Mouse (Mus musculus) ES-Bruce4 (cell line): ENCODE results near the gene Snx25. TPM values are rescaled to one million over a fixed set of nuclear protein-coding genes. Genes with fewer than 3 reads are reported as not detected.

Experiments
- H3K27ac ChIP-seq: 2 replicates; pipeline ENCODE4 v1.5.1; 2012; ENCODE audit warnings: low read length, inconsistent platforms; ENCODE audit not compliant: insufficient read depth
- H3K27me3 ChIP-seq: 2 replicates; pipeline ENCODE4 v1.6.1; 2012; ENCODE audit warnings: mild to moderate bottlenecking, low read length, inconsistent platforms; ENCODE audit not compliant: control insufficient read depth, poor library complexity, insufficient read depth, severe bottlenecking
- H3K36me3 ChIP-seq: 2 replicates; pipeline ENCODE4 v1.6.1; 2012; ENCODE audit warnings: inconsistent platforms, mild to moderate bottlenecking, low read length, moderate library complexity; ENCODE audit not compliant: control insufficient read depth, poor library complexity, insufficient read depth, severe bottlenecking
- H3K4me1 ChIP-seq: one replicate; pipeline ENCODE4 v1.8.1; 2011; ENCODE audit warnings: low read length; ENCODE audit not compliant: control insufficient read depth, insufficient read depth
- H3K4me3 ChIP-seq: 2 replicates; pipeline ENCODE4 v1.5.1; 2011; ENCODE audit warnings: low read depth, mild to moderate bottlenecking, low read length
- H3K9ac ChIP-seq: 2 replicates; pipeline ENCODE4 v1.6.1; 2012; ENCODE audit warnings: low read depth, mild to moderate bottlenecking, inconsistent platforms; ENCODE audit not compliant: poor library complexity, severe bottlenecking
- H3K9me3 ChIP-seq: replicated peaks from 2 replicates; pipeline ENCODE4 v1.6.1; 2012; ENCODE audit warnings: mild to moderate bottlenecking, low read length, inconsistent platforms; ENCODE audit not compliant: control insufficient read depth, poor library complexity, insufficient read depth, severe bottlenecking
- CTCF ChIP-seq: IDR thresholded peaks from one replicate; pipeline ENCODE4 v1.8.1; 2011; ENCODE audit warnings: low read depth, low read length
- EP300 ChIP-seq: IDR thresholded peaks from 2 replicates; pipeline ENCODE4 v1.6.1; 2011; ENCODE audit warnings: low read depth, low read length; ENCODE audit not compliant: insufficient read depth
- POLR2A ChIP-seq: IDR thresholded peaks from one replicate; pipeline ENCODE4 v1.8.1; 2011; ENCODE audit warnings: low read length; ENCODE audit not compliant: insufficient read depth
- polyA plus RNA-seq: library from polyadenylated mRNA; stranded (reverse); fragments of >200 nt; gene quantifications from 2 replicates; pipeline ENCODE4 v1.2.4, GENCODE M21; 2011; ENCODE audit warnings: low read depth; ENCODE audit not compliant: missing spikeins, insufficient read depth, insufficient read length

Gene Snx25
- polyA plus RNA-seq, 1 experiment: 8.6 TPM

- Histone ChIP-seq H3K4me1 (no peaks in the 10 kb centered on the region), H3K4me3 (no peak overlapping the region), H3K27ac (no peak overlapping the region), H3K27me3 (no peaks in the 10 kb centered on the region), H3K9me3 (no peaks in the 10 kb centered on the region), H3K9ac (no peak overlapping the region), H3K36me3 (no peaks in the 10 kb centered on the region)
- TF ChIP-seq CTCF: no peak
- TF ChIP-seq POLR2A: no peak
- TF ChIP-seq EP300: no peak
Measured at GRCm38 (mm10) chr8:46072798-46073197, 79.2 kb downstream of the Snx25 start.

GRCm38 (mm10) chr8:46040260-46040659 is 111.7 kb downstream of the Snx25 start:
- H3K36me3 ChIP-seq: no peaks in the 10 kb centered on the region
- H3K4me3 ChIP-seq: no peak overlapping the region
- H3K9me3 ChIP-seq: 0 out of 2 replicates have a peak, but pooled peaks cover 2% of the 10 kb centered on the region
- no peak overlapping the region for H3K27ac ChIP-seq
- H3K9ac ChIP-seq: no peak overlapping the region
- H3K4me1 ChIP-seq: no peaks in the 10 kb centered on the region
- H3K27me3 ChIP-seq: no peaks in the 10 kb centered on the region
- TF ChIP-seq CTCF (no peak), EP300 (no peak), POLR2A (no peak)

- Histone ChIP-seq H3K9ac (no peak overlapping the region), H3K4me3 (no peak overlapping the region), H3K4me1 (no peaks in the 10 kb centered on the region), H3K27me3 (no peaks in the 10 kb centered on the region), H3K9me3 (0 out of 2 replicates have a peak, but pooled peaks cover 2% of the 10 kb centered on the region), H3K27ac (no peak overlapping the region), H3K36me3 (no peaks in the 10 kb centered on the region)
- TF ChIP-seq EP300: no peak
- TF ChIP-seq CTCF: no peak
- no peak for TF ChIP-seq POLR2A
Measured at GRCm38 (mm10) chr8:46039666-46040065, 112.3 kb downstream of the Snx25 start.

- Histone ChIP-seq H3K9ac (no peak overlapping the region), H3K27me3 (no peaks in the 10 kb centered on the region), H3K27ac (no peak overlapping the region), H3K4me1 (no peaks in the 10 kb centered on the region), H3K9me3 (0 out of 2 replicates have a peak, but pooled peaks cover 2% of the 10 kb centered on the region), H3K4me3 (no peak overlapping the region), H3K36me3 (no peaks in the 10 kb centered on the region)
- no peak for TF ChIP-seq POLR2A
- TF ChIP-seq CTCF: no peak
Measured at GRCm38 (mm10) chr8:46036217-46036616, 115.7 kb downstream of the Snx25 start.

GRCm38 (mm10) chr8:46024392-46024791 is 127.6 kb downstream of the Snx25 start:
- no peaks in the 10 kb centered on the region for H3K4me1 ChIP-seq
- no peak overlapping the region for H3K9ac ChIP-seq
- H3K27ac ChIP-seq: no peak overlapping the region
- H3K36me3 ChIP-seq: no peaks in the 10 kb centered on the region
- TF ChIP-seq POLR2A: no peak
- TF ChIP-seq EP300: no peak
- TF ChIP-seq CTCF: no peak
- H3K27me3 ChIP-seq: no peaks in the 10 kb centered on the region
- no peaks in the 10 kb centered on the region for H3K9me3 ChIP-seq
- H3K4me3 ChIP-seq: no peak overlapping the region

GRCm38 (mm10) chr8:46022758-46023157 is 129.2 kb downstream of the Snx25 start:
- H3K27me3 ChIP-seq: no peaks in the 10 kb centered on the region
- no peaks in the 10 kb centered on the region for H3K9me3 ChIP-seq
- H3K4me1 ChIP-seq: no peaks in the 10 kb centered on the region
- no peak overlapping the region for H3K4me3 ChIP-seq
- TF ChIP-seq POLR2A: no peak
- H3K36me3 ChIP-seq: no peaks in the 10 kb centered on the region
- no peak overlapping the region for H3K9ac ChIP-seq
- H3K27ac ChIP-seq: no peak overlapping the region
